Mouse (Mus musculus) thymus, postnatal 0 days (tissue): ENCODE data around the gene Ubtd2. TPM values are rescaled to one million over a fixed set of nuclear protein-coding genes. Genes with fewer than 3 reads are reported as not detected.

Source experiments
- DNase-seq: peaks from one replicate; pipeline ENCODE4 v3.0.0-alpha.2; 2015; ENCODE audit warnings: low spot score
- polyA plus RNA-seq: library from polyadenylated mRNA; unstranded; fragments of >200 nt; fragmentation: Nextera tagmentation; extraction: Ambion mirVana; gene quantifications from 2 replicates; pipeline ENCODE4 v1.2.1, GENCODE M21; 2015

The Ubtd2 gene
- polyA plus RNA-seq, 1 experiment from 2014 or later: 15.4 TPM

- DNase-seq: no peak
Observed at GRCm38 (mm10) chr11:32544041-32544440, 88.9 kb downstream of the Ubtd2 start.

- no peak for DNase-seq
Observed at GRCm38 (mm10) chr11:32544497-32544896, 89.3 kb downstream of the Ubtd2 start.

GRCm38 (mm10) chr11:32545605-32546004 is 90.4 kb downstream of the Ubtd2 start:
- no peak for DNase-seq

- no peak for DNase-seq
Observed at GRCm38 (mm10) chr11:32546483-32546882, 91.3 kb downstream of the Ubtd2 start.

- no peak for DNase-seq
Observed at GRCm38 (mm10) chr11:32547391-32547947, 92.3 kb downstream of the Ubtd2 start.

- no peak for DNase-seq
Observed at GRCm38 (mm10) chr11:32548240-32548639, 93.1 kb downstream of the Ubtd2 start.

GRCm38 (mm10) chr11:32549236-32549635 is 94.1 kb downstream of the Ubtd2 start:
- no peak for DNase-seq

GRCm38 (mm10) chr11:32550102-32550501 is 94.9 kb downstream of the Ubtd2 start:
- no peak for DNase-seq

GRCm38 (mm10) chr11:32551056-32551455 is 95.9 kb downstream of the Ubtd2 start:
- no peak for DNase-seq

GRCm38 (mm10) chr11:32551579-32552297 is 96.6 kb downstream of the Ubtd2 start:
- no peak for DNase-seq

- DNase-seq: no peak
Observed at GRCm38 (mm10) chr11:32552401-32553090, 97.4 kb downstream of the Ubtd2 start.

GRCm38 (mm10) chr11:32553311-32554140 is 98.4 kb downstream of the Ubtd2 start:
- DNase-seq: peak; percentile 74

GRCm38 (mm10) chr11:32554141-32555091 is 99.2 kb downstream of the Ubtd2 start:
- DNase-seq: peak; percentile 23

GRCm38 (mm10) chr11:32555103-32555689 is 100.0 kb downstream of the Ubtd2 start:
- no peak for DNase-seq

GRCm38 (mm10) chr11:32556333-32556990 is 101.3 kb downstream of the Ubtd2 start:
- no peak for DNase-seq

GRCm38 (mm10) chr11:32558026-32558425 is 102.9 kb downstream of the Ubtd2 start:
- DNase-seq: no peak

- peak; percentile 54 for DNase-seq
Observed at GRCm38 (mm10) chr11:32558677-32559076, 103.5 kb downstream of the Ubtd2 start.

- DNase-seq: no peak
Observed at GRCm38 (mm10) chr11:32560015-32560770, 105.0 kb downstream of the Ubtd2 start.
